Mouse (Mus musculus): Measurements from ENCODE around the gene Xcr1. TPM values are rescaled to one million over a fixed set of nuclear protein-coding genes. Genes with fewer than 3 reads are reported as not detected.
A peak's percentile ranks its signal among the peaks of the same experiment; 100 is the strongest.

Xcr1 gene
- polyA plus RNA-seq, 1 experiment, result 0.62 TPM

- TF ChIP-seq CTCF (IDR thresholded peaks at IDR 0.05; ENCODE audit: control insufficient read depth, insufficient read depth, insufficient read length) (no peak), MAX (IDR thresholded peaks at IDR 0.05) (no peak), CEBPB (IDR thresholded peaks at IDR 0.05; ENCODE audit: low read depth) (no peak), MYOD1 (IDR thresholded peaks at IDR 0.05; ENCODE audit: control insufficient read depth, insufficient read length, low read depth) (no peak), FOSL1 (IDR thresholded peaks at IDR 0.05; ENCODE audit: insufficient read depth, low read length, poor library complexity, severe bottlenecking) (no peak), USF1 (IDR thresholded peaks at IDR 0.05; ENCODE audit: low read depth) (no peak), MYOG (IDR thresholded peaks at IDR 0.05; ENCODE audit: control insufficient read depth, extremely low read depth, insufficient read length) (no peak)
- Histone ChIP-seq H3K27me3 (ENCODE audit: control insufficient read depth, insufficient read depth, insufficient read length) (no peaks in the 10 kb centered on the region), H3ac (ENCODE audit: control insufficient read depth, insufficient read length, low read depth) (no peak overlapping the region), H3K79me3 (ENCODE audit: low read depth) (no peaks in the 10 kb centered on the region), H3K4me3 (ENCODE audit: insufficient read depth, poor library complexity, severe bottlenecking) (no peak overlapping the region), H3K36me3 (ENCODE audit: control insufficient read depth, insufficient read depth) (peaks cover 14% of the 10 kb centered on the region), H3K79me2 (ENCODE audit: control insufficient read depth, insufficient read depth) (no peaks in the 10 kb centered on the region)
Measured at GRCm38 (mm10) chr9:123814326-123814725, 47.5 kb downstream of the Xcr1 start.

- Histone ChIP-seq H3K27me3 (ENCODE audit: control insufficient read depth, insufficient read depth, insufficient read length) (no peaks in the 10 kb centered on the region), H3K79me2 (ENCODE audit: control insufficient read depth, insufficient read depth) (no peaks in the 10 kb centered on the region), H3K79me3 (ENCODE audit: low read depth) (no peaks in the 10 kb centered on the region), H3ac (ENCODE audit: control insufficient read depth, insufficient read length, low read depth) (no peak overlapping the region), H3K36me3 (ENCODE audit: control insufficient read depth, insufficient read depth) (peaks cover 14% of the 10 kb centered on the region), H3K4me3 (ENCODE audit: insufficient read depth, poor library complexity, severe bottlenecking) (no peak overlapping the region)
- TF ChIP-seq MYOG (IDR thresholded peaks at IDR 0.05; ENCODE audit: control insufficient read depth, extremely low read depth, insufficient read length), result no peak
- peak; percentile 32 for TF ChIP-seq USF1 (IDR thresholded peaks at IDR 0.05; ENCODE audit: low read depth)
Measured at GRCm38 (mm10) chr9:123811831-123812230, 50.0 kb downstream of the Xcr1 start.

GRCm38 (mm10) chr9:123808583-123808982 lies 53.2 kb downstream of the Xcr1 start:
- TF ChIP-seq CTCF (IDR thresholded peaks at IDR 0.05; ENCODE audit: control insufficient read depth, insufficient read depth, insufficient read length) (no peak), USF1 (IDR thresholded peaks at IDR 0.05; ENCODE audit: low read depth) (no peak), FOSL1 (IDR thresholded peaks at IDR 0.05; ENCODE audit: insufficient read depth, low read length, poor library complexity, severe bottlenecking) (no peak), MAX (IDR thresholded peaks at IDR 0.05) (no peak), MYOD1 (IDR thresholded peaks at IDR 0.05; ENCODE audit: control insufficient read depth, insufficient read length, low read depth) (no peak)
- Histone ChIP-seq H3K79me2 (ENCODE audit: control insufficient read depth, insufficient read depth) (no peaks in the 10 kb centered on the region), H3K79me3 (ENCODE audit: low read depth) (no peaks in the 10 kb centered on the region), H3K4me3 (ENCODE audit: insufficient read depth, poor library complexity, severe bottlenecking) (no peak overlapping the region), H3ac (ENCODE audit: control insufficient read depth, insufficient read length, low read depth) (no peak overlapping the region), H3K36me3 (ENCODE audit: control insufficient read depth, insufficient read depth) (peaks cover 17% of the 10 kb centered on the region), H3K27me3 (ENCODE audit: control insufficient read depth, insufficient read depth, insufficient read length) (no peaks in the 10 kb centered on the region)

- Histone ChIP-seq H3K36me3 (ENCODE audit: control insufficient read depth, insufficient read depth) (peaks cover 10% of the 10 kb centered on the region), H3ac (ENCODE audit: control insufficient read depth, insufficient read length, low read depth) (no peak within 1 kb of the TSS), H3K27me3 (ENCODE audit: control insufficient read depth, insufficient read depth, insufficient read length) (no peaks in the 10 kb centered on the region), H3K79me2 (ENCODE audit: control insufficient read depth, insufficient read depth) (no peaks in the 10 kb centered on the region), H3K79me3 (ENCODE audit: low read depth) (no peaks in the 10 kb centered on the region), H3K4me3 (ENCODE audit: insufficient read depth, poor library complexity, severe bottlenecking) (no peak within 1 kb of the TSS)
- no peak for TF ChIP-seq MAX (IDR thresholded peaks at IDR 0.05)
- no peak for TF ChIP-seq FOSL1 (IDR thresholded peaks at IDR 0.05; ENCODE audit: insufficient read depth, low read length, poor library complexity, severe bottlenecking)
- no peak for TF ChIP-seq CEBPB (IDR thresholded peaks at IDR 0.05; ENCODE audit: low read depth)
- no peak for TF ChIP-seq MYOG (IDR thresholded peaks at IDR 0.05; ENCODE audit: control insufficient read depth, extremely low read depth, insufficient read length)
- TF ChIP-seq USF1 (IDR thresholded peaks at IDR 0.05; ENCODE audit: low read depth), result no peak
- TF ChIP-seq CTCF (IDR thresholded peaks at IDR 0.05; ENCODE audit: control insufficient read depth, insufficient read depth, insufficient read length), result no peak
- TF ChIP-seq MYOD1 (IDR thresholded peaks at IDR 0.05; ENCODE audit: control insufficient read depth, insufficient read length, low read depth), result no peak
Measured at GRCm38 (mm10) chr9:123806267-123806666, 55.6 kb downstream of the Xcr1 start, which contains the start of gene Cxcr6. Cxcr6 (plus strand) TSS chr9:123806475.

GRCm38 (mm10) chr9:123805241-123805640 lies 56.6 kb downstream of the Xcr1 start:
- H3K36me3 ChIP-seq (ENCODE audit: control insufficient read depth, insufficient read depth), result peaks cover 8% of the 10 kb centered on the region
- no peaks in the 10 kb centered on the region for H3K79me3 ChIP-seq (ENCODE audit: low read depth)
- no peak overlapping the region for H3K4me3 ChIP-seq (ENCODE audit: insufficient read depth, poor library complexity, severe bottlenecking)
- H3K27me3 ChIP-seq (ENCODE audit: control insufficient read depth, insufficient read depth, insufficient read length), result no peaks in the 10 kb centered on the region
- no peak overlapping the region for H3ac ChIP-seq (ENCODE audit: control insufficient read depth, insufficient read length, low read depth)
- H3K79me2 ChIP-seq (ENCODE audit: control insufficient read depth, insufficient read depth), result no peaks in the 10 kb centered on the region
- TF ChIP-seq USF1 (IDR thresholded peaks at IDR 0.05; ENCODE audit: low read depth), result no peak

GRCm38 (mm10) chr9:123802896-123803295 lies 58.9 kb downstream of the Xcr1 start:
- Histone ChIP-seq H3K27me3 (ENCODE audit: control insufficient read depth, insufficient read depth, insufficient read length) (no peaks in the 10 kb centered on the region), H3K79me2 (ENCODE audit: control insufficient read depth, insufficient read depth) (no peaks in the 10 kb centered on the region), H3K4me3 (ENCODE audit: insufficient read depth, poor library complexity, severe bottlenecking) (no peak overlapping the region), H3K79me3 (ENCODE audit: low read depth) (no peaks in the 10 kb centered on the region), H3ac (ENCODE audit: control insufficient read depth, insufficient read length, low read depth) (no peak overlapping the region), H3K36me3 (ENCODE audit: control insufficient read depth, insufficient read depth) (peaks cover 27% of the 10 kb centered on the region)
- TF ChIP-seq MYOG (IDR thresholded peaks at IDR 0.05; ENCODE audit: control insufficient read depth, extremely low read depth, insufficient read length) (no peak), CTCF (IDR thresholded peaks at IDR 0.05; ENCODE audit: control insufficient read depth, insufficient read depth, insufficient read length) (peak; percentile 25)
